Mouse (Mus musculus) embryonic fibroblast, embryonic 13.5 days (primary cell): ENCODE data around the gene Nav3.

Source experiments
- CTCF ChIP-seq: IDR thresholded peaks from 2 replicates; pipeline ENCODE4 v1.5.1; 2011; ENCODE audit warnings: mild to moderate bottlenecking, control low read depth, low read length, moderate library complexity, borderline replicate concordance; ENCODE audit not compliant: insufficient read depth
- POLR2A ChIP-seq: IDR thresholded peaks from 2 replicates; pipeline ENCODE4 v1.6.1; 2011; ENCODE audit warnings: low read depth, mild to moderate bottlenecking, control low read depth, low read length, moderate library complexity

DNA sequence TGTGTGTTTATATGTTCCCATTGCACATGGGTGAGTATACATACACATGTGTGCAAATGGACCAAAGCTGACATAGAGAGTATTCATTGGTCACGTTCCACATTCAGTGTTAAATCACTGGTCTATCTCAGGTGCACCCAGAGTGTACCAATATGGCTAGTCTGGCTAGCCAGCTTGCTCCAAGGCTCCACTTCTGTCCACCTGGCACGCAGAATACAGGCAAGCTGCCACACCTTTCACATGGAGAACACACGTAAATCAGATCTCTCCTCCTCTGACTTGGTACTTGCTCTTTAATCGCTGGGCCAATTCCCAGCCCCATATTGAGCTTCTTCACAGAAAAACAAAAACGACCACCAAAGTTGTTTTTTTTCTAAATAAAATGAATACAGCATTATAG, 150.4 kb downstream of the Nav3 start:
- TF ChIP-seq CTCF: no peak
- TF ChIP-seq POLR2A: no peak
